Mouse (Mus musculus) embryonic fibroblast, embryonic 13.5 days (primary cell): ENCODE measurements at regions not wholly inside any gene's neighbourhood (a gene's known extent, or its start where the extent isn't known, plus 50 kb on each side); places are given as distances from the start of the nearest gene placed in this dataset.

Source experiments
- CTCF ChIP-seq: IDR thresholded peaks from 2 replicates; pipeline ENCODE4 v1.5.1; 2011; ENCODE audit warnings: mild to moderate bottlenecking, control low read depth, low read length, moderate library complexity, borderline replicate concordance; ENCODE audit not compliant: insufficient read depth
- POLR2A ChIP-seq: IDR thresholded peaks from 2 replicates; pipeline ENCODE4 v1.6.1; 2011; ENCODE audit warnings: low read depth, mild to moderate bottlenecking, control low read depth, low read length, moderate library complexity

DNA sequence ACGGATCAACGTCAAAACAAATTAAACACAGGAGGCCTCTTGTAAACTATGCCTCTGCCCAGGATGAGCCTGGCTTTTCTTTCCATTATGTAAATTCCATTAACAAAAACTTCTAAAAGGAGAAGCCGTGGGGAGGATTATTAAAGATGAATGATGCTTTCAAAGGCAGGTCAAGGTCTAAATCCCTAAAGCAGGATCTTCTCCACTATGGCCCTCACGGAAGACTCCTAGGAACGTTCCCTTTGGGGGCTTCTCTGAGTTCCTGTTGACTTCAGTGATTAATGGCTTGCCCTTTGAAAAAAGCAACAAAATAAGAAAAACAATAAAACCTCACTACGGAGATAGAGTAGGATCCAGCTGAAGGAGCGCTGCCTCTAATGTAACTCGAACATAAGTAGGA is 96.9 kb upstream of the Arl4c start:
- no peak for TF ChIP-seq CTCF
- TF ChIP-seq POLR2A, result no peak
